Mouse (Mus musculus) olfactory bulb, adult 2 months (tissue): ENCODE results near the gene Washc2. TPM values are rescaled to one million over a fixed set of nuclear protein-coding genes. Genes with fewer than 3 reads are reported as not detected.

ENCODE experiments used
- H3K27ac ChIP-seq: fragments of 200-500 bp; 2 replicates; pipeline ENCODE4 v1.5.1; 2012; ENCODE audit warnings: low read depth, low read length; ENCODE audit not compliant: insufficient read depth
- H3K4me1 ChIP-seq: fragments of 200-500 bp; 2 replicates; pipeline ENCODE4 v1.6.1; 2012; ENCODE audit warnings: low read length; ENCODE audit not compliant: control insufficient read depth, insufficient read depth
- H3K4me3 ChIP-seq: fragments of 200-500 bp; 2 replicates; pipeline ENCODE4 v1.5.1; 2012; ENCODE audit warnings: mild to moderate bottlenecking, low read depth, low read length, moderate library complexity; ENCODE audit not compliant: insufficient read depth
- CTCF ChIP-seq: fragments of 200-500 bp; IDR thresholded peaks from 2 replicates; pipeline ENCODE4 v1.5.1; 2012; ENCODE audit warnings: low read depth, mild to moderate bottlenecking, low read length, moderate library complexity; ENCODE audit not compliant: insufficient read depth
- POLR2A ChIP-seq: fragments of 200-500 bp; IDR thresholded peaks from 2 replicates; pipeline ENCODE4 v1.6.1; 2012; ENCODE audit warnings: mild to moderate bottlenecking, low read depth, low read length, moderate library complexity; ENCODE audit not compliant: insufficient read depth
- whole genome bisulfite sequencing: fragments of 180-500 bp; shearing (Covaris S2); methylation state at CpG from one replicate; pipeline ENCODE4 v1.1.7; 2018; 5-methylcytosine and 5-hydroxymethylcytosine counted together
- polyA plus RNA-seq: library from polyadenylated mRNA; stranded (reverse); fragments of >200 nt; gene quantifications from 2 replicates; pipeline ENCODE4 v1.2.4, GENCODE M21; 2012; ENCODE audit warnings: low replicate concordance; ENCODE audit not compliant: missing spikeins, insufficient read depth, insufficient read length

The Washc2 gene
- polyA plus RNA-seq, 1 experiment, result not detected

DNA sequence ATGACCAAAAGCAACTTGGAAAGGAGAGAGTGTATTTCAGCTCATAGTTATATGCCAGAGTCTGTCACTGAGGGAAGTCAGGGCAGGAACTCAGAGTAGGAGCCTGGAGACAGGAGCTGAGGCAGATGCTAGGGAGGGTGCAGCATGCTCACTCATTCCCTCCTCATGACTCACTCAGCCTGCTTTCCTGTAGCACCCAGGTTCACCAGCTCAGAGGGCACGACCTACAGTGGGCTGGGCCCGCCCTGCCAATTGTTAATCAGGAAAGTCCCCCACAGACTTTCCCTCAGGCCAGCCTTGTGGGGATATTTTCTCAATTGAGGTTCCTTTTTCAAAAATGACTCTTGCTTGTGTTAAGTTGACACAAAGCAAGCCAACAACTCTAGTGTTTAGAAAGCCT is 32.5 kb downstream of the Washc2 start:
- H3K4me1 ChIP-seq, result no peaks in the 10 kb centered on the region
- H3K27ac ChIP-seq, result no peak overlapping the region
- no peak for TF ChIP-seq CTCF
- no peak for TF ChIP-seq POLR2A
- 70% methylated on average over 2 of the region's 2 CpGs for WGBS
- H3K4me3 ChIP-seq, result no peak overlapping the region

DNA sequence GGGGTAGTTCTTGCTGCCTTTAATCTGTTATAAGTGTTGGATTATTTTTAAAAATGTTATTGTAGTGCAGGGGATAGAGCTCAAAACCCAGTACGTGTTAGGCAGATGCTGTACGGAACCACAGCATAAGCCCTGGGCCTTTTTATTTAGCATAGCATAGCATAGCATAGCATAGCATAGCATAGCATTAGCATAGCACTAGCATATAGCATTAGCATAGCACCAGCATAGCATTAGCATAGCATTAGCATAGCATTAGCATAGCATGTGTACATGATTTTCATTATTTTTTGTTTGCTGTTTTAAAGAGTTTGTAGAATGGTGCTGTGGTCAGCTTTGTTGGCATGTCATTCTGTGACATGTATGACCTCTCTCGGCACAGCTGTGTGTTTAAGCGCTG is 51.8 kb downstream of the Washc2 start:
- WGBS, result 88% methylated on average over 4 of the region's 4 CpGs
- Histone ChIP-seq H3K27ac (no peak overlapping the region), H3K4me1 (no peaks in the 10 kb centered on the region), H3K4me3 (no peak overlapping the region)
- TF ChIP-seq POLR2A (no peak), CTCF (no peak)

DNA sequence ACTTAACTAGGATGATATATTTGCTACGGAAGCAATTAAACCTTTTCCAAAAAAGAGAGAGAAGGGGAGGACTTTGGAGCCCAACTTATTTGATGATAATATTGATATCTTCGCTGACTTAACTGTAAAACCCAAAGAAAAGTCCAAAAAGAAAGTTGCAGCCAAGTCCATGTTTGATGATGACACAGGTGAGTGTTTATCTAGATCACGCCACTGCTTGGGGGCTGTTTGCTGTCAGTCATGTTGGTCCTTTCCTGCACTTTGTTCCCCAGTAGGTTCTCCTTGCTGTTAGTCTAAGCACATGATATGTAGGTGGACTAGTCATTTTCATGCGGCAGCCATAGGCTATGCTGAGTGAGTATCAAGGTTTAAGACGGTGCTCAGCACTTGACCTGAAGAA is 52.6 kb downstream of the Washc2 start:
- 92% methylated on average over 5 of the region's 5 CpGs for WGBS
- Histone ChIP-seq H3K4me1 (no peaks in the 10 kb centered on the region), H3K27ac (no peak overlapping the region), H3K4me3 (no peak overlapping the region)
- no peak for TF ChIP-seq POLR2A
- no peak for TF ChIP-seq CTCF

DNA sequence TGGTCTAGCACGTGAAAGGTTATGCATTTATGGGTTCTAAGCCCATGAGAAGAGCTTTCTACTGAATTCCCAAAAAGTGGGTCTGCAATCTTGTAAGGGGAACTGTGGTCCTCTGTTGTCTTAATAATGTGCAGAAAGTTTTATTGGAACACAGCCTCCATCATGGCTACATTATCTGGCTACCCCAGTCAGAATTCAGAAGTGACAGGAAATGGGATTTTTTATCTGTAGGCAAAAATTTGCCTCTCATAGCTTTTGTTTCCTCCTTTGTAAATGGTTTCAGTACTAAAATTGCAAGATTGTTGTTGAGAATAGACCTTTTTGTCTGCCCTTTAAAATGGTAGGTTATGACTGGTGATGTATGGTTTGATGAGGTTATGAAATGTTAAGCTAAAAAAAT is 55.0 kb downstream of the Washc2 start:
- peaks cover 4% of the 10 kb centered on the region; the same call in 1 of the 2 replicates for H3K4me1 ChIP-seq
- TF ChIP-seq CTCF (no peak), POLR2A (no peak)
- H3K4me3 ChIP-seq, result no peak overlapping the region
- 89% methylated on average over 1 of the region's 1 CpGs for WGBS
- H3K27ac ChIP-seq, result no peak overlapping the region

DNA sequence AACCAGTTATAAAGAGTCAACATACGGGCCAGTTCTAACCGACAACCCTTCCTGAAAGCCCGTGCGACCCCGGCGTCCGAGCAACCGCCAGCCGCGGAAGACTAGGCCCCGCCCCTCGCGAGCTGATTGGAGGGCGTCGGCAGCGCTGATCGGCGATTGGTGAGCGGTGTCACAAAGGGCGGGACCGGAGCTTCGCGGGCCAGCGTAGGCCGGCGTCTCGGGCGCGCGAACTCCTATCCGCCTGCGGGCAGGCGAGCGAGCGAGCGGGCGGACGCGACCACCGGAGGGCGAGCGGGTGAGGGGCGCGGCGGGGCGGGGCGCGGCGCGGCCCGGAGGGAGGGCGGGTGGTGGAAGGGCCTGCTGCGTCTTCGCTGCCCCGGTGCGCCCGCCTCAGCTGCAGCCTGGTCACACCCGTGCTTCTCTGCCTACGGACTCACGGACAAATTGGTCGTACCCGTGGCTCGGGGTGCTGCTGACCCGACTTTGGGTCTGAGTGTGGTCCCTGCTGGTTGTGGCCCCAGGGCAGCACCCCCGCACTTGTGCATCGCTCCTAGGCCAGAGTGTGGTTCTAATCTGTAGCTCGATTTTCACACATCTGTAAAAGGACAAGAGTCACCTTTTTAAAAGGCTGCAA is 56.3 kb downstream of the Washc2 start, which contains the start of gene Zfand4:
Gene Zfand4 (plus strand): TSS at position 205 of the 634 bp plus-strand sequence.
- TF ChIP-seq POLR2A (peak; percentile 61), CTCF (no peak)
- under 1% methylated on average over 67 of the region's 67 CpGs for WGBS
- peak within 1 kb of the TSS; percentile 37; the same call in 1 of the 2 replicates for H3K27ac ChIP-seq
- H3K4me1 ChIP-seq, result peaks cover 4% of the 10 kb centered on the region; the same call in 1 of the 2 replicates
- peak within 1 kb of the TSS; percentile 64 for H3K4me3 ChIP-seq

DNA sequence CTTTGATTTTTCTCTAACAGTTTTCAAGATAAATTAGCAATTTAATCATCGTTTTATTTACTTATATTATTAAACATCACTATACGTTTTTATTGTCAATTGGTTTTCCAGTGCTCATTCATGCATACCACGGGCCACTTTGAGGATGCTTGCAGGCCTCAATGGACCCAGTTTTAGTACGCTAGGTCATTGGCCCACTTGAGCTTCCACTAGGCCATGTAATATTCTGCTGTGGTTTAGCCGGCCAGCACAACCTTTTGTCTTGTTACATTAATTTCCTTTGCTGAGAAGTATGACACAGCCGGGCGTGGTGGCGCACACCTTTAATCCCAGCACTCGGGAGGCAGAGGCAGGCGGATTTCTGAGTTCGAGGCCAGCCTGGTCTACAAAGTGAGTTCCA is 57.0 kb downstream of the Washc2 start:
- TF ChIP-seq CTCF, result no peak
- H3K4me3 ChIP-seq, result no peak overlapping the region
- no peak overlapping the region for H3K27ac ChIP-seq
- WGBS, result 84% methylated on average over 11 of the region's 11 CpGs
- peaks cover 4% of the 10 kb centered on the region; the same call in 1 of the 2 replicates for H3K4me1 ChIP-seq

DNA sequence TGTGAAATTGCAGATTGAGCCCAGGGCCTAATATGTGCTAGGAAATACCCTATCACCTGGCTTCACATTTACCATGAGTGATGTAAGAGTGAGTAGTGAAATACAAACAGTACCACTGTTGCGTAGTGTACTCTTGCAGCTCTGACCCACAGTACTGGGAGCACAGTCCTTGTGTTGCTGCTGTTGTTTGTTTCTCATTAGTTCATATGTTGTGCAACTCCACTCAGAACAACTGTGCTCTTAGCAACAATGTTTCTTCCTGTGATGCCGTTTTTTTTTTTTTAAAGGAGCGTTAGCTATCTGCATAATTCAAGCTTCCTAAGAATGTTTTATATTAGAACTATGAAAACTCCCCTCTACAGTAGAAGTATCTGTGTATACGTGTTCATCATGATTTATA is 57.8 kb downstream of the Washc2 start:
- TF ChIP-seq CTCF, result no peak
- TF ChIP-seq POLR2A, result no peak
- WGBS, result 38% methylated on average over 4 of the region's 4 CpGs
- Histone ChIP-seq H3K4me1 (peaks cover 4% of the 10 kb centered on the region; the same call in 1 of the 2 replicates), H3K4me3 (no peak overlapping the region), H3K27ac (no peak overlapping the region)

DNA sequence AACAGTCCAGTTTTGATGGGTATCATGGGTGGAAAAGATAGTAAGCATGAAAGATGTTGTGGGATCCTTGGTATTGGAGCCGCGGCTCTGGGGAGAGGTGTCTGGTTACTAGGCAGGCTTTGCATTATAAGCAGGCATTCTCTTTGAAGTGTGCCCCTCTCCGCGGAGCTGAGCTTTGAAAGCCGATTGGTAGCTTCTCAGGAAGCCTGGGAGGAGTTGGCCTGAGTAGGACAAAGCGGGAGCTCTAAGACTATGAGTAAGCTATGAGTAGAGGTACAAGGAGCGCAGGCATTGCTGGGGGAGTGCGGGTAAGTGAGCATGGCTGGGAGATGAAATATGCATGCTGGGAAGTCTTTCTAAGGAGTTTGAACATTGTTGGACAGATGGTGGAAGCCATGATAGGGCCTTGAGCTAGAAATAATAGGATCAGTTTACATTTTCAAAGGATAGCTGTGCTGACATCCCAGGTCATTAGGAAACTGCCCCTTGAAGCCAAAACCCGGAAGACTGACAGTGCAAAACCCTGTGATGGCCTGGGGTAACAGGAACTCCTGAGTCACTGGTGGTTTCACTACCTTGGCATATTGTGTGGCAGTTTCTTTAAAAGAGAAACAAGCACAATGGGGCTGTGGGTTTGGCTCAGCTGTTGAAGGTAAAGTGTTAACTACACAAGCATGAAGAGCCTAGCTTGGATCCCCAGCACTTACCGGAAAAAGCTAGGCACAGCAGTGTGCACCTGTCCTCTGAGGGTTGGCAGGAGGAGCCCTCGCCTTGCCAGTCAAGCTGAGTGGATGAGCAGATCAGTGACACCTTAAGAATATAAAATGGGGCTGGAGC is 58.7 kb downstream of the Washc2 start:
- H3K27ac ChIP-seq, result no peak overlapping the region
- no peak overlapping the region for H3K4me3 ChIP-seq
- peaks cover 4% of the 10 kb centered on the region; the same call in 1 of the 2 replicates for H3K4me1 ChIP-seq
- TF ChIP-seq CTCF (no peak), POLR2A (no peak)
- 32% methylated on average over 11 of the region's 11 CpGs for WGBS

DNA sequence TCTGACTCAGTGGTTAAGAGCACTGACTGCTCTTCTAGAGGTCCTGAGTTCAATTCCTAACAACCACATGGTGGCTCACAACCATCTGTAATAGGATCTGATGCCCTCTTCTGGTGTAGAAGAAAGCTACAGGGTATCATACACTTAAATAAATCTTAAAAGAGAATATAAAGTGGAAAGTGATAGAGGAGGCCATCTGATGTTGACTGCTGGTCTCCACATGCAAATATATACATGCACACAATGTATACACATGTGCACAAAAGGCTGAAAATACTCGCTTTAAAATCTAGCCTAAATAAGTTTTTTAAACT is 59.2 kb downstream of the Washc2 start:
- peaks cover 4% of the 10 kb centered on the region; the same call in 1 of the 2 replicates for H3K4me1 ChIP-seq
- no peak overlapping the region for H3K4me3 ChIP-seq
- H3K27ac ChIP-seq, result no peak overlapping the region
- TF ChIP-seq CTCF (no peak), POLR2A (no peak)
- WGBS, result 98% methylated on average over 1 of the region's 1 CpGs
